Mouse (Mus musculus): ENCODE results near the gene Dusp12.

DNA sequence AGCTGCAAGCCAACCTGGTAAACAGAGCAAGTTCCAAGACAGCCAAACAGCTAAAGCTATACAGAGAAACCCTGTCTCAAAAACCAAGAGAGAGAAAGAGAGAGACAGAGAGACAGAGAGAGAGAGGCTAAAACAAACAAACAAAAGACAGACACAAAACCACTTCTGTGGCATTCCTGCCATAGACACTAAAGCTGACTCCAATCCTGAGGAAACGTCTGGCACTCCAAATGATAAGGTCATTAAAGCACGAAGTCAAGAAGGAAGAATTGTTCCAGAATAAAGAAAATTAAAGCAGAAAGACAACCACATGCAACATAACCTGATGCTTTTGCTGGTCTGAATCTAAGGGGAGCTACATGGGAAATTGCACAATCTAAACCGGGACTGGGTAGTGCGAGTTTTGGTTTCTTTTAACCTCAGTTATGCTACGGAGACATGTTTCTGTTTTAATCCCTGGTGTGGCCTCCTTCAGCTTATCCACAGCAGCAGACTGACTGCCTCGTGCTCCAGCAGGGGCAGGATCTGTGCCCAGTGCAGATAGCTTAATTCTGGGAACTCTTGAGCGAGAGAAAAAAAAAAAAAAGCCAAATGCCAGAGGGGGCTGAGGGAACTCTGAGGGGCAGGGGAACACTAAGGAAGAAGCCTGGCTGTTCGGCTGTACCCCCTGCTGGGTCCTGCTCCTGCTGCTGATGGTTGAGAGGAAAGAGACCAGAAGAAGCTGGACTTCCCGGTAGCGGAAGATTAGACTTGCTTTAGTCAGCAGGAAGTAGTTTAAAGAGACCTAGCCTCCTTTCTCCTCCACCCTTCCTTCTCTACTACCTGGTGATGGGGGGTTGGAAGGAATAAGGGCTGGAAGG is 39.7 kb downstream of the Dusp12 start:
- no peak for TF ChIP-seq EP300 (IDR thresholded peaks at IDR 0.05; ENCODE audit: insufficient read depth, low read depth, low read length)
- TF ChIP-seq CTCF (IDR thresholded peaks at IDR 0.05; ENCODE audit: low read depth, low read length) = no peak
- TF ChIP-seq POLR2A (IDR thresholded peaks at IDR 0.05; ENCODE audit: insufficient read depth, low read length) = no peak
